Mouse (Mus musculus) MEL (cell line): ENCODE measurements around the gene Cotl1. TPM values are rescaled to one million over a fixed set of nuclear protein-coding genes. Genes with fewer than 3 reads are reported as not detected.

Experiments
- DNase-seq: peaks from one replicate; pipeline ENCODE4 v3.0.0; 2011; ENCODE audit warnings: low read depth, low spot score
- H3K27ac ChIP-seq: 2 replicates; pipeline ENCODE4 v1.5.1; 2012; ENCODE audit warnings: low read depth, mild to moderate bottlenecking, control low read depth, low read length, moderate library complexity; ENCODE audit not compliant: control insufficient read depth
- H3K27me3 ChIP-seq, 2 experiments: fragments of 150-350 bp in 1 of 2; sonication (generic) in 1 of 2; 2 replicates each; pipeline ENCODE4 v1.6.1; 2012; ENCODE audit warnings: low read length in 2 of 2, mild to moderate bottlenecking in 2 of 2, improper control_type of control experiment in 1 of 2, moderate library complexity in 1 of 2; ENCODE audit not compliant: insufficient read depth in 2 of 2, control insufficient read depth in 1 of 2
- H3K36me3 ChIP-seq, 2 experiments: 2 replicates each; pipeline ENCODE4 v1.6.1; 2012 to 2014; ENCODE audit warnings: low read length in 2 of 2, improper control_type of control experiment in 1 of 2, inconsistent platforms in 1 of 2, mild to moderate bottlenecking in 1 of 2; ENCODE audit not compliant: insufficient read depth in 2 of 2, control insufficient read depth in 1 of 2
- H3K4me1 ChIP-seq, 2 experiments: fragments of 150-350 bp in 1 of 2; sonication (generic) in 1 of 2; 2 replicates each; pipeline ENCODE4 v1.6.1; 2012; ENCODE audit warnings: low read length in 2 of 2, improper control_type of control experiment in 1 of 2, mild to moderate bottlenecking in 1 of 2; ENCODE audit not compliant: insufficient read depth in 2 of 2, control insufficient read depth in 1 of 2
- H3K4me3 ChIP-seq, 2 experiments: fragments of 150-350 bp in 1 of 2; sonication (generic) in 1 of 2; 2 replicates each; pipeline ENCODE4 v1.5.1; 2012; ENCODE audit warnings: low read depth in 2 of 2, low read length in 2 of 2, mild to moderate bottlenecking in 2 of 2, moderate library complexity in 2 of 2, control low read depth in 1 of 2, improper control_type of control experiment in 1 of 2; ENCODE audit not compliant: control insufficient read depth in 1 of 2, insufficient read depth in 1 of 2
- H3K79me2 ChIP-seq: 2 replicates; pipeline ENCODE4 v1.6.1; 2012; ENCODE audit warnings: mild to moderate bottlenecking, low read length, moderate library complexity; ENCODE audit not compliant: control insufficient read depth, poor library complexity, insufficient read depth
- H3K9ac ChIP-seq: 2 replicates; pipeline ENCODE4 v1.6.1; 2012; ENCODE audit warnings: low read depth, mild to moderate bottlenecking, control low read depth, low read length, moderate library complexity; ENCODE audit not compliant: control insufficient read depth, poor library complexity, severe bottlenecking
- H3K9me3 ChIP-seq: fragments of 150-350 bp; sonication (generic); replicated peaks from 2 replicates; pipeline ENCODE4 v1.6.1; 2012; ENCODE audit warnings: mild to moderate bottlenecking, low read length, improper control_type of control experiment, moderate library complexity; ENCODE audit not compliant: insufficient read depth
- BHLHE40 ChIP-seq: IDR thresholded peaks from 2 replicates; pipeline ENCODE4 v1.6.1; 2012; ENCODE audit warnings: low read depth, mild to moderate bottlenecking, inconsistent platforms, low read length, improper control_type of control experiment, borderline replicate concordance
- CHD2 ChIP-seq: IDR thresholded peaks from 2 replicates; pipeline ENCODE4 v1.6.1; 2011; ENCODE audit warnings: low read length, improper control_type of control experiment
- CTCF ChIP-seq, 3 experiments: IDR thresholded peaks in 2 of 3; conservative IDR thresholded peaks in 1 of 3; 2 replicates each; pipeline ENCODE4 v1.5.1; 2011 to 2012; ENCODE audit warnings: low read length in 3 of 3, low read depth in 2 of 3, mild to moderate bottlenecking in 2 of 3, improper control_type of control experiment in 1 of 3, inconsistent platforms in 1 of 3, mixed read lengths in 1 of 3, moderate library complexity in 1 of 3; ENCODE audit not compliant: control insufficient read depth in 1 of 3, insufficient read depth in 1 of 3, poor library complexity in 1 of 3, severe bottlenecking in 1 of 3
- E2F4 ChIP-seq: IDR thresholded peaks from 2 replicates; pipeline ENCODE4 v1.6.1; 2011; ENCODE audit warnings: low read depth, low read length, improper control_type of control experiment, borderline replicate concordance
- EP300 ChIP-seq, 2 experiments: IDR thresholded peaks; 2 replicates each; pipeline ENCODE4 v1.6.1; 2011; ENCODE audit warnings: improper control_type of control experiment in 2 of 2, low read length in 2 of 2, low read depth in 1 of 2, mild to moderate bottlenecking in 1 of 2
- ETS1 ChIP-seq: IDR thresholded peaks from 2 replicates; pipeline ENCODE4 v1.6.1; 2012; ENCODE audit warnings: low read depth, mild to moderate bottlenecking, inconsistent platforms, low read length, improper control_type of control experiment, moderate library complexity
- JUND ChIP-seq: IDR thresholded peaks from 2 replicates; pipeline ENCODE4 v1.6.1; 2011; ENCODE audit warnings: low read depth, mild to moderate bottlenecking, improper control_type of control experiment, low read length
- KAT2A ChIP-seq: conservative IDR thresholded peaks from 2 replicates; pipeline ENCODE4 v1.6.1; 2012; ENCODE audit warnings: low read depth, low read length, improper control_type of control experiment, inconsistent platforms
- MEF2A ChIP-seq: IDR thresholded peaks from 2 replicates; pipeline ENCODE4 v1.6.1; 2014; ENCODE audit warnings: low read depth, mild to moderate bottlenecking, inconsistent platforms, low read length, improper control_type of control experiment; ENCODE audit not compliant: poor library complexity, insufficient replicate concordance, severe bottlenecking; ENCODE audit errors: extremely low read depth
- MXI1 ChIP-seq: IDR thresholded peaks from 2 replicates; pipeline ENCODE4 v1.6.1; 2011; ENCODE audit warnings: mild to moderate bottlenecking, low read depth, low read length, improper control_type of control experiment
- MYC ChIP-seq: IDR thresholded peaks from 2 replicates; pipeline ENCODE4 v1.6.1; 2011; ENCODE audit warnings: low read depth, mild to moderate bottlenecking, low read length, improper control_type of control experiment, moderate library complexity
- NELFE ChIP-seq: IDR thresholded peaks from 2 replicates; pipeline ENCODE4 v1.6.1; 2011; ENCODE audit warnings: low read depth, low read length, improper control_type of control experiment
- NRF1 ChIP-seq: IDR thresholded peaks from 2 replicates; pipeline ENCODE4 v1.6.1; 2014; ENCODE audit warnings: low read depth, mild to moderate bottlenecking, inconsistent platforms, low read length, improper control_type of control experiment, moderate library complexity; ENCODE audit not compliant: poor library complexity, insufficient read depth, severe bottlenecking
- POLR2AphosphoS2 ChIP-seq: IDR thresholded peaks from 2 replicates; pipeline ENCODE4 v1.6.1; 2011; ENCODE audit warnings: low read length, improper control_type of control experiment
- RAD21 ChIP-seq: IDR thresholded peaks from 2 replicates; pipeline ENCODE4 v1.6.1; 2011; ENCODE audit warnings: mild to moderate bottlenecking, low read depth, low read length, improper control_type of control experiment
- RCOR1 ChIP-seq: IDR thresholded peaks from 2 replicates; pipeline ENCODE4 v1.6.1; 2012; ENCODE audit warnings: low read depth, mild to moderate bottlenecking, inconsistent platforms, low read length, improper control_type of control experiment
- SIN3A ChIP-seq: IDR thresholded peaks from 2 replicates; pipeline ENCODE4 v1.6.1; 2012; ENCODE audit warnings: low read length, improper control_type of control experiment, inconsistent platforms
- SMC3 ChIP-seq: IDR thresholded peaks from 2 replicates; pipeline ENCODE4 v1.6.1; 2011; ENCODE audit warnings: low read depth, low read length, improper control_type of control experiment
- TBP ChIP-seq: IDR thresholded peaks from 2 replicates; pipeline ENCODE4 v1.8.0; 2011; ENCODE audit warnings: low read depth, low read length, improper control_type of control experiment
- TCF12 ChIP-seq: IDR thresholded peaks from 2 replicates; pipeline ENCODE4 v1.6.1; 2014; ENCODE audit warnings: low read depth, mild to moderate bottlenecking, inconsistent platforms, low read length, improper control_type of control experiment, moderate library complexity
- USF1 ChIP-seq: IDR thresholded peaks from 2 replicates; pipeline ENCODE4 v1.6.1; 2014; ENCODE audit warnings: low read depth, mild to moderate bottlenecking, inconsistent platforms, low read length, improper control_type of control experiment, moderate library complexity
- USF2 ChIP-seq, 2 experiments: IDR thresholded peaks; 2 replicates each; pipeline ENCODE4 v1.6.1; 2011 to 2012; ENCODE audit warnings: improper control_type of control experiment in 2 of 2, low read length in 2 of 2, borderline replicate concordance in 1 of 2, inconsistent platforms in 1 of 2, low read depth in 1 of 2, mild to moderate bottlenecking in 1 of 2; ENCODE audit not compliant: insufficient read depth in 1 of 2
- ZC3H11A ChIP-seq: IDR thresholded peaks from 2 replicates; pipeline ENCODE4 v1.6.1; 2012; ENCODE audit warnings: low read depth, mild to moderate bottlenecking, inconsistent platforms, low read length, improper control_type of control experiment
- ZKSCAN1 ChIP-seq: IDR thresholded peaks from 2 replicates; pipeline ENCODE4 v1.6.1; 2012; ENCODE audit warnings: low read depth, mild to moderate bottlenecking, inconsistent platforms, low read length, improper control_type of control experiment, moderate library complexity
- ZMIZ1 ChIP-seq: IDR thresholded peaks from 2 replicates; pipeline ENCODE4 v1.6.1; 2012; ENCODE audit warnings: low read depth, mild to moderate bottlenecking, inconsistent platforms, low read length, improper control_type of control experiment, moderate library complexity
- polyA plus RNA-seq, 2 experiments: library from polyadenylated mRNA; stranded (reverse) in 1 of 2; unstranded in 1 of 2; fragments of >175 nt in 1 of 2; fragments of >200 nt in 1 of 2; gene quantifications; 2 replicates each; pipeline versions ENCODE4 v1.2.1 to v1.2.4; 2012; ENCODE audit warnings: low replicate concordance in 2 of 2, low read depth in 1 of 2; ENCODE audit not compliant: insufficient read length in 2 of 2, insufficient read depth in 1 of 2, missing spikeins in 1 of 2
- total RNA-seq: library from RNA; depleted of rRNA; stranded (reverse); fragments of 300-350 nt; gene quantifications from 2 replicates; pipeline ENCODE4 v1.2.3, GENCODE M21; 2012

The Cotl1 gene
- total and polyA plus RNA-seq, 3 experiments, result 70.3 to 114 TPM; not detected in 1

DNA sequence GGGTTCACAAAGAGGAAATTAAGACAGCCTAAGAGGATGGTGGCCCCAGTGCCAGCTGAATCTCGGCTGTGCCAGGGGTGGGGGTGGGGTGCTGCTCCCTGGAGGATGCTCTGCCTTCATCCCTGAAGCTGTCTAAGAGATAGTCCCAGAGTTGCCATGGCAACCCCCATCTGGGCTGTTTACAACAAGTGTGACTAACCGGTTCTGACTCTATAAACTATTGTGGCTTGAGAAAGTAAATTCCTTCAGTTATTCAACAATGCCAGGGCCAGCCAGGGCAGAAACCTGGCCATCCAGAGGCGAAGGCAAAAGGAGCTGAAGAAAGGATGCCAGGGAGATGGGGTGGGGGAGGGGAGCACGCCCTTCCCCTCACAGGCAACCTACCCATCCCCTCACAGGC, 39.2 kb downstream of the Cotl1 start:
- no peak for DNase-seq
- H3K4me3 ChIP-seq, result no peak overlapping the region
- no peak overlapping the region for H3K9ac ChIP-seq
- H3K27ac ChIP-seq, result no peak overlapping the region
- H3K79me2 ChIP-seq, result no peaks in the 10 kb centered on the region
- no peak for TF ChIP-seq MXI1
- TF ChIP-seq CTCF (IDR thresholded peaks at IDR 0.05 in 2 of 3, conservative IDR thresholded peaks at IDR 0.05 in 1 of 3; ENCODE audit: control insufficient read depth in 1 of 3, insufficient read depth in 1 of 3, low read depth in 2 of 3, low read length in 3 of 3, poor library complexity in 1 of 3, severe bottlenecking in 1 of 3), result no peak
- TF ChIP-seq RCOR1, result no peak
- H3K36me3 ChIP-seq, result no peaks in the 10 kb centered on the region
- peaks cover 0 to 8% of the 10 kb centered on the region in 2 experiments; a peak in 3 of 4 replicates for H3K4me1 ChIP-seq
- H3K27me3 ChIP-seq, result no peaks in the 10 kb centered on the region
- H3K9me3 ChIP-seq, result no peaks in the 10 kb centered on the region

- H3K4me1 ChIP-seq, result peaks cover 0 to 8% of the 10 kb centered on the region in 2 experiments; a peak in 3 of 4 replicates
- H3K36me3 ChIP-seq, result no peaks in the 10 kb centered on the region
- H3K4me3 ChIP-seq, result peak overlapping the region; percentile 63 to 64
- H3K9ac ChIP-seq, result peak overlapping the region; percentile 21; the same call in 1 of the 2 replicates
- no peak overlapping the region for H3K27ac ChIP-seq
- DNase-seq, result no peak
- H3K27me3 ChIP-seq, result no peaks in the 10 kb centered on the region
- H3K9me3 ChIP-seq, result no peaks in the 10 kb centered on the region
- TF ChIP-seq MYC (no peak), JUND (no peak)
- H3K79me2 ChIP-seq, result no peaks in the 10 kb centered on the region
Measured at GRCm38 (mm10) chr8:119798965-119799264, 41.4 kb downstream of the Cotl1 start.

DNA sequence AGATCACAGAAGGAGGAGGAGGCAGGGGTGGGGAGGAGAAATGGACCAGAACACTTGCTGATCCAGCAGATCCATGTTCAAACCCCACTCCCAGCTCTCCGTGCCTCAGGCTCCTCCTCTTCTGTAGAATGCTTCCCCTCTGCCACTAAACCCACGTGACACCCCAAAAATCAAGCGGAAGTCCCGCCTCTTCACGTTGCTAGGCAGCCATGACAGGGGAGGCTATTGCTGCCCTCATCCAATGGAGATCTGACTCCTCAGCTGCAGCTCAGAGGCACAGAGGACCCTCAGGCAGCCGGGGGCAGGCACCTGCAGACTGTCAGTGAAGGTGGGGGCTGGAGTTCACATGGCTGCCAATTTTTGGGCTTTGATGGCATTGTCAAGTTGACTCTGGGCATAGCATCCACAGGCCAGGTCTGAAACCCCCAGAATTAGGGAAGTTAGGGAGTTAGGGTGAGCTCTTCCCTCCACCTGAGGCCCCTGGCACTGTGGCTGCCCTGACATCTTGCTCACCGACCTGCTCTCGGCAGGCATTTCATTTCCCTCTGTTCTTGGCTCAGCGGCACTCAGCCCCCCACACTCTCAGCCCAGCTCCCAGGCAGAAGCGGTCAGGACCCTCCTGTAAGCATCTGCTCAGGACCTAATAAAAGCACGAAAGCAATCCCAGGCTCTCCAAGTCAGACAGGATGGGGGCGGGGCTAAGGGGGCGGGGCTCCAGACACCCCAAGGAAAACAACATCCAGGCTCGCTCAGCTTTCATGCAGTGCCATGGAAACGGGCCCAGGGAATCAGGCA, 42.0 kb downstream of the Cotl1 start:
- no peaks in the 10 kb centered on the region for H3K36me3 ChIP-seq
- peak overlapping the region; percentile 60 for H3K27ac ChIP-seq
- no peaks in the 10 kb centered on the region for H3K9me3 ChIP-seq
- peak; percentile 93 for DNase-seq
- peak overlapping the region; percentile 56 for H3K9ac ChIP-seq
- peaks cover 0 to 8% of the 10 kb centered on the region in 2 experiments; a peak in 3 of 4 replicates for H3K4me1 ChIP-seq
- peak overlapping the region; percentile 63 to 64 for H3K4me3 ChIP-seq
- no peaks in the 10 kb centered on the region for H3K27me3 ChIP-seq
- H3K79me2 ChIP-seq, result no peaks in the 10 kb centered on the region
- peak; percentile 69 for TF ChIP-seq SIN3A
- no peak for TF ChIP-seq ZMIZ1
- TF ChIP-seq ZC3H11A, result no peak
- no peak for TF ChIP-seq NRF1
- TF ChIP-seq USF1, result peak; percentile 97
- no peak for TF ChIP-seq TCF12
- peak; percentile 16; the same call in 1 of the 2 replicates for TF ChIP-seq RCOR1
- no peak for TF ChIP-seq TBP
- no peak for TF ChIP-seq ETS1
- no peak for TF ChIP-seq E2F4
- TF ChIP-seq BHLHE40, result no peak; the same call in 1 of the 2 replicates
- no peak for TF ChIP-seq ZKSCAN1
- TF ChIP-seq SMC3, result no peak
- TF ChIP-seq USF2 (IDR thresholded peaks at IDR 0.05; ENCODE audit: borderline replicate concordance in 1 of 2, insufficient read depth in 1 of 2, low read depth in 1 of 2, low read length in 2 of 2), result peak; percentile 43 to 79; a peak in 3 of 4 replicates
- no peak for TF ChIP-seq KAT2A
- TF ChIP-seq MEF2A, result no peak
- TF ChIP-seq RAD21, result no peak
- TF ChIP-seq CHD2, result no peak
- 0 out of 2 replicates have a peak, but pooled peaks have one; percentile 13 for TF ChIP-seq NELFE
- no peak for TF ChIP-seq EP300 (IDR thresholded peaks at IDR 0.05; ENCODE audit: low read depth in 1 of 2, low read length in 2 of 2)
- TF ChIP-seq POLR2AphosphoS2, result no peak
